Mouse (Mus musculus): ENCODE measurements at regions not wholly inside any gene's neighbourhood (a gene's known extent, or its start where the extent isn't known, plus 50 kb on each side); places are given as distances from the start of the nearest gene placed in this dataset.

DNA sequence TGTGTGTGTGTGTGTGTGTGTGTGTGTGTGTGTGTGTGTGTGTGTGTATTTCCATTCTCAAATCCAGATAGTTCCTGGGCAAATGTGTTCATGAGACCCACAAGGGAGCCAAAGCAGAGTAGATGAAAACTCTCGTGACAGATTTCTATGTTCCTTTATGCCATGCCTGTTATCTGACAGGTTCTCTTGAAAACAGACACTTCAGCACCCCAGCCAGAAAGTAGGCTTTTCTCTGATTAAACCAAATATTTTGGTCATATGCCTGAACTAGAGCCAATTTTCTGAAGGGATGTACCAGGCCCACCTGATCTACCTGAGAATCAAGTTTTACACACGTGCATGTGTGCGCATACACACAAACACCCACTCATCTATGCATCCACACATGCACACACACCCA is 95.5 kb downstream of the Psat1 start:
- WGBS = 90% methylated on average over 3 of the region's 3 CpGs
- Histone ChIP-seq H3K27ac (ENCODE audit: low read depth, low read length) (no peak overlapping the region), H3K36me3 (ENCODE audit: control insufficient read depth, insufficient read depth, low read length) (no peaks in the 10 kb centered on the region), H3K4me2 (replicated peaks; ENCODE audit: low read depth, low read length) (no peak overlapping the region), H3K27me3 (ENCODE audit: control insufficient read depth, insufficient read depth, low read length) (no peaks in the 10 kb centered on the region), H3K4me3 (ENCODE audit: low read length) (no peak overlapping the region), H3K4me1 (ENCODE audit: control insufficient read depth, insufficient read depth, low read length) (no peaks in the 10 kb centered on the region), H3K9ac (ENCODE audit: low read depth, low read length) (no peak overlapping the region), H3K9me3 (ENCODE audit: control insufficient read depth, low read length) (no peaks in the 10 kb centered on the region)
- ATAC-seq (ENCODE audit: low FRiP score, low TSS enrichment) = no peak

DNA sequence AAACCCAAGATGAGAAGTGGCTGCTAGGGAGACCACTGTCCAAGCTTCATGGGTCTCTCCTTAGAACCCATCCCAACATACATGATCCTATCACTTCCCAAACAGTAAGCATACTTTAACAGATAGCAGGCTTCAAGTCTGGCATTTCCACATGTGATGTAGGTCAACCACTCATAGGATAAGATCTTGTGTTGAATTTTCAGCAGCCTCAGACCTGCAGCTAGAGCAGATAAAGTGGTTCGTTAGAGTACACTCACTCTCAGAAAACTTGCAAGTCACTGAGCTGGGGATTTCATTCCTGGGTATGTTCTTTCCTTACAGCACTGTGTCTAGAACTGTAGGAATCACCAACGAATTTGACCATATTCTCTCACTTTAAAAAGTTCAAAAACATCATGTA is 96.4 kb downstream of the Psat1 start:
- H3K4me3 ChIP-seq (ENCODE audit: low read length) = no peak overlapping the region
- no peaks in the 10 kb centered on the region for H3K9me3 ChIP-seq (ENCODE audit: control insufficient read depth, low read length)
- H3K4me1 ChIP-seq (ENCODE audit: control insufficient read depth, insufficient read depth, low read length) = no peaks in the 10 kb centered on the region
- no peaks in the 10 kb centered on the region for H3K27me3 ChIP-seq (ENCODE audit: control insufficient read depth, insufficient read depth, low read length)
- no peak for ATAC-seq (ENCODE audit: low FRiP score, low TSS enrichment)
- H3K9ac ChIP-seq (ENCODE audit: low read depth, low read length) = no peak overlapping the region
- H3K4me2 ChIP-seq (replicated peaks; ENCODE audit: low read depth, low read length) = no peak overlapping the region
- H3K27ac ChIP-seq (ENCODE audit: low read depth, low read length) = no peak overlapping the region
- H3K36me3 ChIP-seq (ENCODE audit: control insufficient read depth, insufficient read depth, low read length) = no peaks in the 10 kb centered on the region
- 66% methylated on average over 2 of the region's 2 CpGs for WGBS

DNA sequence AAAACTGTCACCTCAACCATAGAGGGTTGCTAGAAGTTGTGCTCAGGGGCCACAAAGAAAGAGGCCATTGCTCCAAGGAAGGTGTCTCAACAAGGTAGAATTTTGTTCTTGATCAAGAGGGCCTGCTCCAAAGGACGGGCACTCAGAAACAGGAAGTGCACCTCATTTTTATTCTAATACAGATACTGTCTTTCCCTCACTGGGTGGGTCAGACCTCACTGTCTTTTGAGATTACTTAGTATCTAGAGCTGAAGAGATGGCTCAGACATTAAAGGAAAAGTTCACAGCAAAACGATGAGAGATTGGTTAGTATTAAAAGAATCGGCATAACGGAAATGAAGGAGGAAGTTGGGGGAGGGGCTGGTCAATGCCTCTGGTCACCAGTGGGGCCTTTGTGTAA is 97.9 kb downstream of the Psat1 start:
- H3K36me3 ChIP-seq (ENCODE audit: control insufficient read depth, insufficient read depth, low read length) = no peaks in the 10 kb centered on the region
- H3K4me3 ChIP-seq (ENCODE audit: low read length) = no peak overlapping the region
- no peaks in the 10 kb centered on the region for H3K27me3 ChIP-seq (ENCODE audit: control insufficient read depth, insufficient read depth, low read length)
- H3K27ac ChIP-seq (ENCODE audit: low read depth, low read length) = no peak overlapping the region
- no peak for ATAC-seq (ENCODE audit: low FRiP score, low TSS enrichment)
- H3K9ac ChIP-seq (ENCODE audit: low read depth, low read length) = no peak overlapping the region
- no peaks in the 10 kb centered on the region for H3K9me3 ChIP-seq (ENCODE audit: control insufficient read depth, low read length)
- WGBS = 86% methylated on average over 4 of the region's 4 CpGs
- no peak overlapping the region for H3K4me2 ChIP-seq (replicated peaks; ENCODE audit: low read depth, low read length)
- no peaks in the 10 kb centered on the region for H3K4me1 ChIP-seq (ENCODE audit: control insufficient read depth, insufficient read depth, low read length)

DNA sequence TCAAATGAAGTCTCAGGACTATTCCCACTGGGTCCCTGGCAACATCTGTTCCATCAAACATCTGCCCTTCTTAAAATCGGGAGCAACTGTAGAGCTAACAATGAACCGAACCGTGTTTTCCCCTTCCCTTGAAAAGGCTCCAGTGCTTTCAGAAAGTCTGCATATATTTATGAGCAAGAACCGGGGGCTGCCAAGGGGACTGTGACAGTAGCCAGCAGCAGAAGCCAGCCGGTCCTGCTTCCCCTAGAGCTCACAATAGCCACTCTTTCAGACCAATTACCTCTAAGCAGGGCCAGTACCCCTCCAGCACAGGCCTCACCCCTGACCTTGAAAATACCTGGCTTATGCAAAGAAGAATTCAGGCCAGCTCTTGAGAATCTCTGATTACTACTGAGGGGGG is 108.8 kb downstream of the Psat1 start:
- H3K27ac ChIP-seq (ENCODE audit: low read depth, low read length) = peak overlapping the region; percentile 25; the same call in 1 of the 2 replicates
- 12% methylated on average over 5 of the region's 5 CpGs for WGBS

DNA sequence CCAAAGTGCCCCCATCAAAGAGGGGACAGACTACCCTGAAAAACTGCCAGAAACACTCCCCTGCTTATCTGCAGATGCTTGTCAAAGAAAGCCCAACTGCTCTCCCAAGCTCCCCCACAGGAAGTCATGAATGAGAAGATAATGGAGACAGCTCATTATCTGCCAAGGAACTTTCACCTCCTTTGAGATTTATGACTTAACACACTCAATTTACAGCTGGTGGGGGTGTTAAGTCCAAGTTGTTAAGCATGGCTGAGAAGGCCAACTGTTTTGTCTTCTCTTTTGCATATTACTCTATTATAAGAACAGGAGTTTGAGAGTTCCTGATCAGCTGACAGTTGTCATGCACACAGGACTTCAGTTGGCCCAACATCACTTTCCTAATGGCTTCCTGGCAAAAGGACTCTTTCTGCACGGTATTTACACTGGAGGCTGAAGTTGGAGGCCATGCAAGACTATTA is 109.4 kb downstream of the Psat1 start:
- Histone ChIP-seq H3K9me3 (ENCODE audit: control insufficient read depth, low read length) (no peaks in the 10 kb centered on the region), H3K4me1 (ENCODE audit: control insufficient read depth, insufficient read depth, low read length) (peaks cover 28% of the 10 kb centered on the region), H3K4me2 (replicated peaks; ENCODE audit: low read depth, low read length) (no peak overlapping the region), H3K9ac (ENCODE audit: low read depth, low read length) (no peak overlapping the region), H3K27me3 (ENCODE audit: control insufficient read depth, insufficient read depth, low read length) (no peaks in the 10 kb centered on the region), H3K27ac (ENCODE audit: low read depth, low read length) (no peak overlapping the region), H3K36me3 (ENCODE audit: control insufficient read depth, insufficient read depth, low read length) (no peaks in the 10 kb centered on the region), H3K4me3 (ENCODE audit: low read length) (no peak overlapping the region)
- 0% methylated on average over 1 of the region's 1 CpGs for WGBS
- peak; percentile 60 for ATAC-seq (ENCODE audit: low FRiP score, low TSS enrichment)

More for the DNA sequence above, 108.8 kb downstream of the Psat1 start:
- H3K36me3 ChIP-seq (ENCODE audit: control insufficient read depth, insufficient read depth, low read length) = no peaks in the 10 kb centered on the region
- no peaks in the 10 kb centered on the region for H3K27me3 ChIP-seq (ENCODE audit: control insufficient read depth, insufficient read depth, low read length)
- H3K4me1 ChIP-seq (ENCODE audit: control insufficient read depth, insufficient read depth, low read length) = peaks cover 28% of the 10 kb centered on the region
- H3K9ac ChIP-seq (ENCODE audit: low read depth, low read length) = no peak overlapping the region
- H3K4me2 ChIP-seq (replicated peaks; ENCODE audit: low read depth, low read length) = no peak overlapping the region
- no peak for ATAC-seq (ENCODE audit: low FRiP score, low TSS enrichment)
- no peak overlapping the region for H3K4me3 ChIP-seq (ENCODE audit: low read length)
- no peaks in the 10 kb centered on the region for H3K9me3 ChIP-seq (ENCODE audit: control insufficient read depth, low read length)

DNA sequence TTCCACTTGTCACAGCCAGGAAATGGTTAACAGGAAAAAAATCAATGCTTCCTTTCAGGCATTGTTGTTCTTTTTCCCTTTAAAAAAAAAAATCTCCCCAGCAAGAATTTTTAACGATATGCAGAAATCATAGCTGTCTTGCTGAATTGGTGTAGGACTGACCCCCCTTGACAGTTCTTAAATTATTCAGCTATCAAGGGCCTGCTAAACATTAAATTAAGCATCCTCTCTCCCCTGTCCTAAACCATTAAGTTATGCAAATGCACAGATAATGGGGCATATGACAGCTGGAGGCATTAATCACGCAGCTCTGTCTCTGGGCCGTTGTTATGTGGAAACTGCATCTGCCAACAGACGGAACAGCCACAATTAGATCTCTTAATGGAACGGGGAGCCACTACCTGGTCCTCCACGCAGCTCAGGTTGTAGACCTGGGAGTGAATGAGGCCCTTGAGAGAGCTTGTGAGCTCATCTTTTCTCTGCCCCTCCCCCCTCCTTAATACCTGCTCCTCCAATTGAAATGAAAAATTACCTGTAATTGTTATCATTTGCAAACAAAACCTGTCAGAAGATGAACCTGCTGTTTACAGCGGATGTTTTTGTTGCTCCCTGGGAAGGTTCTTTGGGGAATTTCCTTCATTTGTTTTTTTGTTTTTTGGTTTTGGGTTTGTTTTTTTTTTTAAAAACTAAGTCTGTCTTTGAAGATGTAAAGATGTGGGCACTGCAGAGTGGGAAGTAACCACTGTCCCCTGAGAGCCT is 110.0 kb downstream of the Psat1 start:
- H3K27me3 ChIP-seq (ENCODE audit: control insufficient read depth, insufficient read depth, low read length) = no peaks in the 10 kb centered on the region
- no peak overlapping the region for H3K4me3 ChIP-seq (ENCODE audit: low read length)
- H3K4me2 ChIP-seq (replicated peaks; ENCODE audit: low read depth, low read length) = no peak overlapping the region
- ATAC-seq (ENCODE audit: low FRiP score, low TSS enrichment) = peak; percentile 74
- WGBS = 3% methylated on average over 7 of the region's 7 CpGs
- no peaks in the 10 kb centered on the region for H3K9me3 ChIP-seq (ENCODE audit: control insufficient read depth, low read length)
- peak overlapping the region; percentile 20; the same call in 1 of the 2 replicates for H3K27ac ChIP-seq (ENCODE audit: low read depth, low read length)
- H3K4me1 ChIP-seq (ENCODE audit: control insufficient read depth, insufficient read depth, low read length) = peaks cover 28% of the 10 kb centered on the region
- H3K36me3 ChIP-seq (ENCODE audit: control insufficient read depth, insufficient read depth, low read length) = no peaks in the 10 kb centered on the region
- H3K9ac ChIP-seq (ENCODE audit: low read depth, low read length) = no peak overlapping the region

DNA sequence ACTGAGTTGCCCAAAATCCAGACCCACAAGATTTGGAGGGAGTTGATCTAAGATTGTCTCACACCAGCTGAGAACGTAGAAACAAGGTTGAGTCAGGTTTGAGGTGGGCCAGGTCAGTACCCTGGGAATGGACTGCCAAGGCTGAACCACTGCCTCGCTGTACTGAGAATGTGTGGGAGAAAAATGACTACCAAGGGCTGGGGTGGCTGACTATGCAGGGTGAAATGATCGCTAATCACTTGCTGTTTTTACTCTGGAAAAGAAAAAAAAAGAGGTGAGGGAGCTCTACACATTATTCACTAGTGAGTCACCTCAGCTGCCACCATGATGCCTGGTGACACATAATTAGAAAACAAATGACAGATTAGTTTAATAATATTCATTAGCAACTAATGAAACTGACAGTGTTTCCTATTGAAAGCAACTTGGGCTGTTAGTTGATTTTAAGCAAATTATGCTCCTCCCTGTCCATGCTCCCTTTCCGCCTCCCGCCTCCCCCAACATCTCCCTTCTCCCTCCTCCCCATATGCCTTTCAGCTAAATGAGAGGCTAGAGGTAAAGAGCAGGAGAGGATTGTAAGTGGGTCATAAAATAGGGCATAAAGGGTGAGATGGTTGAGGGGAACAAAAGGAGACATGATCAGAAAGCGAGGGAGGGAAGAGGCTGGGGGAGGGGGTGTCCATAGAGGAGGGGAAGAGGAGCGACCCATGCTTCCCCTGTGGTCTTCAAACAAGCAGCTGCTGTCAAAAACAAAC is 110.8 kb downstream of the Psat1 start:
- Histone ChIP-seq H3K27ac (ENCODE audit: low read depth, low read length) (peak overlapping the region; percentile 71), H3K9ac (ENCODE audit: low read depth, low read length) (no peak overlapping the region), H3K4me1 (ENCODE audit: control insufficient read depth, insufficient read depth, low read length) (peaks cover 28% of the 10 kb centered on the region), H3K4me2 (replicated peaks; ENCODE audit: low read depth, low read length) (no peak overlapping the region), H3K4me3 (ENCODE audit: low read length) (no peak overlapping the region), H3K27me3 (ENCODE audit: control insufficient read depth, insufficient read depth, low read length) (no peaks in the 10 kb centered on the region), H3K9me3 (ENCODE audit: control insufficient read depth, low read length) (no peaks in the 10 kb centered on the region), H3K36me3 (ENCODE audit: control insufficient read depth, insufficient read depth, low read length) (no peaks in the 10 kb centered on the region)
- ATAC-seq (ENCODE audit: low FRiP score, low TSS enrichment) = peak; percentile 64; the same call in 1 of the 2 replicates
- WGBS = 2% methylated on average over 7 of the region's 7 CpGs

DNA sequence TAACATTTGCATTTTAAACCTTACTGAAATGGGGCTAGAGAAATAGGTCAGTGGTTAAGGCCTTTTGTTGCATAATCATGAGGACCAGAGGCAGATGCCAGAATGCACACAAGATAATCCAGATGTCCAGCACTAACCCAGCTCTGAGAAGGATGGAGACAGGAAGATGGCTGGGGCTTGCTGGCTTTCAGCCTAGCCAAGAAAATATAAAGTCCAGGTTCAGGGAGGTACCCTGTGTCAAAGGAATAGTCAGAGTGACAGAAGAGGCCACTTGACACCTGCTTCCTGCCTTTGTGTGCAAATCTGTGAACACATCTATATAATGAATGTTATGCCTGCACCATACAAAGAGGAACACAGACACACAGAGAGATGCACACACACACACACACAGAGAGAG is 116.8 kb downstream of the Psat1 start:
- no peak overlapping the region for H3K27ac ChIP-seq (ENCODE audit: low read depth, low read length)
- H3K36me3 ChIP-seq (ENCODE audit: control insufficient read depth, insufficient read depth, low read length) = no peaks in the 10 kb centered on the region
- no peak for ATAC-seq (ENCODE audit: low FRiP score, low TSS enrichment)

DNA sequence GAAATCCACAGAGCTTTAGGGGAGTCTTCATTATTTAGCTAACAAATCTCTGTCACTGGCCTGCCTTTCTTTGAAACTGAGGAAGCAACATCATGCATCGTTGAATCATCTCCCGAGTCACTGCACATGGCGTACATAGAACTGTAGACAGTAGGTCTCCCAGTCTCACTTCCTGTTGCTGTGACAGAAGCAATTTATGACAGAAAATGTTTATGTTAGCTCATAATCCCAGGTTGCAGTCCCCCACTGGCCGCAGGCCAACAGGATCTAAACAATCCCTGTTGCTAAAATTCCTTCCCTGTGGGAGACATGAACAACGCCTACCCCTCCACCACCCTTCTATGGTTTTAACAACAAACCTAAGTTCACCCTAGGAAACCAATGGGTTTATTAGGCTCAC is 118.0 kb downstream of the Psat1 start:
- H3K27ac ChIP-seq (ENCODE audit: low read depth, low read length) = peak overlapping the region; percentile 33; the same call in 1 of the 2 replicates
- no peaks in the 10 kb centered on the region for H3K9me3 ChIP-seq (ENCODE audit: control insufficient read depth, low read length)
- H3K4me2 ChIP-seq (replicated peaks; ENCODE audit: low read depth, low read length) = no peak overlapping the region
- H3K36me3 ChIP-seq (ENCODE audit: control insufficient read depth, insufficient read depth, low read length) = no peaks in the 10 kb centered on the region
- ATAC-seq (ENCODE audit: low FRiP score, low TSS enrichment) = peak; percentile 83
- peaks cover 22% of the 10 kb centered on the region; the same call in 1 of the 2 replicates for H3K4me1 ChIP-seq (ENCODE audit: control insufficient read depth, insufficient read depth, low read length)
- H3K4me3 ChIP-seq (ENCODE audit: low read length) = no peak overlapping the region
- H3K9ac ChIP-seq (ENCODE audit: low read depth, low read length) = no peak overlapping the region
- 15% methylated on average over 5 of the region's 5 CpGs for WGBS
- no peaks in the 10 kb centered on the region for H3K27me3 ChIP-seq (ENCODE audit: control insufficient read depth, insufficient read depth, low read length)

More for the DNA sequence above, 116.8 kb downstream of the Psat1 start:
- Histone ChIP-seq H3K4me3 (ENCODE audit: low read length) (no peak overlapping the region), H3K9ac (ENCODE audit: low read depth, low read length) (no peak overlapping the region), H3K27me3 (ENCODE audit: control insufficient read depth, insufficient read depth, low read length) (no peaks in the 10 kb centered on the region), H3K9me3 (ENCODE audit: control insufficient read depth, low read length) (no peaks in the 10 kb centered on the region), H3K4me1 (ENCODE audit: control insufficient read depth, insufficient read depth, low read length) (peaks cover 23% of the 10 kb centered on the region; the same call in 1 of the 2 replicates), H3K4me2 (replicated peaks; ENCODE audit: low read depth, low read length) (no peak overlapping the region)
